Mouse (Mus musculus): ENCODE results near the gene F2.

F2 gene

GRCm38 (mm10) chr2:91636229-91636628 is at the start of gene F2:
F2 (minus strand) TSS chr2:91636414.
- DNase-seq (ENCODE audit: low spot score): no peak

DNA sequence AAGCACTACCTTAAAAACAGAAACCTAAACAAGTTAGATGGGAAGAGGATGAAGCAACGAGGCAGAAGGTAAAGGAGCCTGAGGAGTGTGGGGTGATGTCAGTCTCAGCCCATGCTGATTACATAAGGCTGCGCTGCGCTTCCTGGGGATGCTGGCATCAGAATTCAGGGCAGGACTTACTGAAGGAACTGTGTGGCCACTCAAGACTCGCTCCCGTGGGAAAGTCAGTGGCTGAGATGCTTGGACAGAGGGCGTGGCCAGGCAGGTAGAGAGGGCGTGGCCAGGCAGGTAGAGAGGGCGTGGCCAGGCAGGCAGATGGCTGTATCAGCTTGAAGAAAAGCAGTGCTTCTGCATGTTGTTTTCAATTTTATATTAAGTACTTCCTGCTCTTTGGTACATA is 47.7 kb upstream of the F2 start:
- DNase-seq (ENCODE audit: low spot score): no peak

GRCm38 (mm10) chr2:91682850-91683249 is 46.6 kb upstream of the F2 start:
- DNase-seq (ENCODE audit: low spot score): no peak

- DNase-seq (ENCODE audit: low spot score): no peak
These were observed 40.7 kb upstream of the F2 start for GRCm38 (mm10) chr2:91676961-91677360.

- DNase-seq (ENCODE audit: low spot score): no peak
These were observed 40.2 kb upstream of the F2 start for GRCm38 (mm10) chr2:91676420-91676819.

GRCm38 (mm10) chr2:91674895-91675294 is 38.7 kb upstream of the F2 start:
- DNase-seq (ENCODE audit: low spot score): no peak

GRCm38 (mm10) chr2:91673587-91673986 is 37.4 kb upstream of the F2 start:
- no peak for DNase-seq (ENCODE audit: low spot score)

- no peak for DNase-seq (ENCODE audit: low spot score)
These were observed 33.8 kb upstream of the F2 start for GRCm38 (mm10) chr2:91670038-91670437.

GRCm38 (mm10) chr2:91669326-91669725 is 33.1 kb upstream of the F2 start:
- no peak for DNase-seq (ENCODE audit: low spot score)

- no peak for DNase-seq (ENCODE audit: low spot score)
These were observed 31.5 kb upstream of the F2 start for GRCm38 (mm10) chr2:91667747-91668146.

DNA sequence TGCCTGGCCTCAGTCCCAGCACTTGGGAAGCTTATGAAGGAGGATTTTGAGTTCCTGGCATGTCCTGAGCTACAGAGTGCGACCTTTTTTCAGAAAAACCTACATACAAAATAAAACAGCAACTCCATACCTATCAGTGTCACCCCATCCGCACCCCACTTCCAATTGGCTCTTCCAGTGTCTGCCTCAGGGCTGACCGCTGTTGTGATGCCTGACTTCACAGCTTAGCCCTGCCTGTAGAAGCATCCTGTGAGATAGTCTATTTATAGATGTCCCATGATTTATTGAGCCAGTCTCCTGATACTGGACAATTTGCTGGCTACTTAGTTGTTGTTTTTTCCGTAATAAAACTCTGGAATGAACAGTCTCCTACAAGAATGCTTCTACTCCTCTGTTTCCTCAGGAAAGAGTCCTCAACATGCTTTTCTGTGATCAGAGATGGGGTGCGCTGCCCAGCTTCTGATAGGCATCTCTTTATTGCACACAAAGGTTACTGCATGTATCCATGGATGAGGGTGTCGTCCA is 30.2 kb upstream of the F2 start:
- DNase-seq (ENCODE audit: low spot score): no peak

DNA sequence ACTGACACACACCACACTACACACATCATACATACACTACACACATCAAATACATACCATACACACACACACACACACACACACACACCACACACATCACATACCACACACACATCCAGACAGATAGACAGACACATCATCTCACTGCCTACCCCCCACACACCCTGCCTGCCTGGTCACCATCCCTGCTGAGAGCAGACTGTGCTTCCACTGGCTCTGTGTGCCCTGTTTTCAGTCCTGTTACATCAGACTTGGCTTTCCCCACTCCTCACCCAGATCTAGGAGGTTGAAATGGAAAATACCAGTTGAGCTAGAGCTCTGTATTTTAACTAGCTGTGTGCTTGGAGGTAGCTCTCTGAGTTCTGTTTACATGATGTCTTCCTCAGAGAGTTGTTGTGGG is 28.6 kb upstream of the F2 start:
- DNase-seq (ENCODE audit: low spot score): no peak

- DNase-seq (ENCODE audit: low spot score): no peak
These were observed 24.8 kb upstream of the F2 start for GRCm38 (mm10) chr2:91660981-91661380.

DNA sequence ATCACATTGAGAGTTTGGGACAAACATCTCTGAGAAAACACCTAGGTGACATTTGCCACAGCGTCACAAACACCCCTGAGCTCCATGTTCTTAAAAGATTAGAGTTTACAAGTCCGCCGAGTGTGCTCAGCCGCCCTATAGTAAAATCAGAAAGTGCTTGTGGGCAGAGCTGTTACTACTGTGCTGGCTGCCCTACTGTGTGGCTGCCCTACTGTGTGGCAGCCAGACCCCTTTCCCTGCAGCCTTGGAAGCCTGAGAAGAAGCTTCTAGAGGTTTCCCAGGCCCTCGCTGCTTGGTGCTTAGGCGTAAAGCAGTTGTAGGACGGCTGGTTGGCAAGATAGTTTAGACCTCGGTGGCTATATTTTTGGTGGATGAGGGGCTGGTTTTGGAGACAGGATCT is 23.4 kb upstream of the F2 start:
- no peak for DNase-seq (ENCODE audit: low spot score)

DNA sequence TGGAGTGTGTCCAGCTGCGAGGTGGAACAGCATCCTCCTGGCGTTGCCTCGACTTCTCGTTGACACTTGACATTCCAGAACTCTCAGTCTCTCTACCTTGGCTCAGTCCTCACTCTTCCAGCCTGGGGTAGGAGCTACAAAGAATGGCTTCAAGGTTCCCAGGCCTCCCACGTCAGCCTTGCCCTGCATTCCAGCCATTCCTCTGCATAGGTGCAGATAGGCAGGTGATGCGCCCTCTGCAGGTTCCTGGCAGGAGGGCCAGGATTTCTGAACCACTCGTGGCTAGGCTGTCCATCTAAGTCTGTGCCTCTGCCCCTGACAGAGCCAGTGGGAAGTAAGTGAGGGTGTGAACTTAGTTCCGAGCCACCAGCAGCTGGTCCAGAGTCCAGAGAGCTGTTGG is 20.6 kb upstream of the F2 start:
- DNase-seq (ENCODE audit: low spot score): no peak

- no peak for DNase-seq (ENCODE audit: low spot score)
These were observed 19.6 kb upstream of the F2 start for GRCm38 (mm10) chr2:91655827-91656226.

GRCm38 (mm10) chr2:91655388-91655787 is 19.2 kb upstream of the F2 start:
- no peak for DNase-seq (ENCODE audit: low spot score)

DNA sequence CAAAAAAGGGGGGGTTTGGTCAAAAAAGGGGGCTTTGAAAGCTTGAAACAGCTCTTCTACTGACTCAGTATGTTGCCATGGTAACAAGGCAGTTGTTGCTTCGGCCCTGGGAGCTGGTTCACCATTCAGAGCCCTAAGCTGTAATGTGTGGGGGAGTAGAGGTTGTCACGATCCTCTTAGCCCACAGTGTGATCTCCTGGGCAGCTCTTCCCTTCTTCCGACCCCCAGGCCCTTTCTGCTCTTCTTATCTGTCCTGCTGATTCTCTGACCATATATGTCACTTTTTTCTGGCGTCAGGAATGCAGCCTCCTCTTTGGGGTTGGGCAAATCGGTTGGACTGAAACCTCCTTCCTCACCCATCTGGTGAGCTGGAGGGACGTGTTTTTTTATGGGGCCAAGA is 16.6 kb upstream of the F2 start:
- DNase-seq (ENCODE audit: low spot score): peak; percentile 50

- no peak for DNase-seq (ENCODE audit: low spot score)
These were observed 15.4 kb upstream of the F2 start for GRCm38 (mm10) chr2:91651458-91652258.

GRCm38 (mm10) chr2:91650360-91650995 is 14.3 kb upstream of the F2 start:
- no peak for DNase-seq (ENCODE audit: low spot score)

- peak; percentile 94 for DNase-seq (ENCODE audit: low spot score)
These were observed 13.5 kb upstream of the F2 start, which contains the start of the genes Zfp408 and Arhgap1 for GRCm38 (mm10) chr2:91649553-91650359. Zfp408 (minus strand) TSS chr2:91649791. Arhgap1 (plus strand) TSS chr2:91649860.

- no peak for DNase-seq (ENCODE audit: low spot score)
These were observed 12.9 kb upstream of the F2 start for GRCm38 (mm10) chr2:91649152-91649551.

GRCm38 (mm10) chr2:91646733-91647132 is 10.5 kb upstream of the F2 start:
- no peak for DNase-seq (ENCODE audit: low spot score)

Measured in ovary, adult 18-20 months (tissue).